Mouse (Mus musculus) MEL (cell line): ENCODE measurements around the gene Xpnpep3. TPM values are rescaled to one million over a fixed set of nuclear protein-coding genes. Genes with fewer than 3 reads are reported as not detected.

Experiments used
- DNase-seq: peaks from one replicate; pipeline ENCODE4 v3.0.0; 2011; ENCODE audit warnings: low read depth, low spot score
- H3K27ac ChIP-seq: 2 replicates; pipeline ENCODE4 v1.5.1; 2012; ENCODE audit warnings: low read depth, mild to moderate bottlenecking, control low read depth, low read length, moderate library complexity; ENCODE audit not compliant: control insufficient read depth
- H3K27me3 ChIP-seq, 2 experiments: fragments of 150-350 bp in 1 of 2; sonication (generic) in 1 of 2; 2 replicates each; pipeline ENCODE4 v1.6.1; 2012; ENCODE audit warnings: low read length in 2 of 2, mild to moderate bottlenecking in 2 of 2, improper control_type of control experiment in 1 of 2, moderate library complexity in 1 of 2; ENCODE audit not compliant: insufficient read depth in 2 of 2, control insufficient read depth in 1 of 2
- H3K36me3 ChIP-seq, 2 experiments: 2 replicates each; pipeline ENCODE4 v1.6.1; 2012 to 2014; ENCODE audit warnings: low read length in 2 of 2, improper control_type of control experiment in 1 of 2, inconsistent platforms in 1 of 2, mild to moderate bottlenecking in 1 of 2; ENCODE audit not compliant: insufficient read depth in 2 of 2, control insufficient read depth in 1 of 2
- H3K4me1 ChIP-seq, 2 experiments: fragments of 150-350 bp in 1 of 2; sonication (generic) in 1 of 2; 2 replicates each; pipeline ENCODE4 v1.6.1; 2012; ENCODE audit warnings: low read length in 2 of 2, improper control_type of control experiment in 1 of 2, mild to moderate bottlenecking in 1 of 2; ENCODE audit not compliant: insufficient read depth in 2 of 2, control insufficient read depth in 1 of 2
- H3K4me3 ChIP-seq, 2 experiments: fragments of 150-350 bp in 1 of 2; sonication (generic) in 1 of 2; 2 replicates each; pipeline ENCODE4 v1.5.1; 2012; ENCODE audit warnings: low read depth in 2 of 2, low read length in 2 of 2, mild to moderate bottlenecking in 2 of 2, moderate library complexity in 2 of 2, control low read depth in 1 of 2, improper control_type of control experiment in 1 of 2; ENCODE audit not compliant: control insufficient read depth in 1 of 2, insufficient read depth in 1 of 2
- H3K79me2 ChIP-seq: 2 replicates; pipeline ENCODE4 v1.6.1; 2012; ENCODE audit warnings: mild to moderate bottlenecking, low read length, moderate library complexity; ENCODE audit not compliant: control insufficient read depth, poor library complexity, insufficient read depth
- H3K9ac ChIP-seq: 2 replicates; pipeline ENCODE4 v1.6.1; 2012; ENCODE audit warnings: low read depth, mild to moderate bottlenecking, control low read depth, low read length, moderate library complexity; ENCODE audit not compliant: control insufficient read depth, poor library complexity, severe bottlenecking
- H3K9me3 ChIP-seq: fragments of 150-350 bp; sonication (generic); replicated peaks from 2 replicates; pipeline ENCODE4 v1.6.1; 2012; ENCODE audit warnings: mild to moderate bottlenecking, low read length, improper control_type of control experiment, moderate library complexity; ENCODE audit not compliant: insufficient read depth
- BHLHE40 ChIP-seq: IDR thresholded peaks from 2 replicates; pipeline ENCODE4 v1.6.1; 2012; ENCODE audit warnings: low read depth, mild to moderate bottlenecking, inconsistent platforms, low read length, improper control_type of control experiment, borderline replicate concordance
- CHD1 ChIP-seq: IDR thresholded peaks from 2 replicates; pipeline ENCODE4 v1.6.1; 2012; ENCODE audit warnings: low read depth, mild to moderate bottlenecking, inconsistent platforms, low read length, improper control_type of control experiment
- CTCF ChIP-seq, 3 experiments: IDR thresholded peaks in 2 of 3; conservative IDR thresholded peaks in 1 of 3; 2 replicates each; pipeline ENCODE4 v1.5.1; 2011 to 2012; ENCODE audit warnings: low read length in 3 of 3, low read depth in 2 of 3, mild to moderate bottlenecking in 2 of 3, improper control_type of control experiment in 1 of 3, inconsistent platforms in 1 of 3, mixed read lengths in 1 of 3, moderate library complexity in 1 of 3; ENCODE audit not compliant: control insufficient read depth in 1 of 3, insufficient read depth in 1 of 3, poor library complexity in 1 of 3, severe bottlenecking in 1 of 3
- E2F4 ChIP-seq: IDR thresholded peaks from 2 replicates; pipeline ENCODE4 v1.6.1; 2011; ENCODE audit warnings: low read depth, low read length, improper control_type of control experiment, borderline replicate concordance
- ELF1 ChIP-seq: IDR thresholded peaks from 2 replicates; pipeline ENCODE4 v1.6.1; 2014; ENCODE audit warnings: low read depth, mild to moderate bottlenecking, inconsistent platforms, low read length, improper control_type of control experiment, moderate library complexity
- EP300 ChIP-seq, 2 experiments: IDR thresholded peaks; 2 replicates each; pipeline ENCODE4 v1.6.1; 2011; ENCODE audit warnings: improper control_type of control experiment in 2 of 2, low read length in 2 of 2, low read depth in 1 of 2, mild to moderate bottlenecking in 1 of 2
- GATA1 ChIP-seq: IDR thresholded peaks from 2 replicates; pipeline ENCODE4 v1.6.1; 2011; ENCODE audit warnings: low read depth, low read length, improper control_type of control experiment
- HCFC1 ChIP-seq: IDR thresholded peaks from 2 replicates; pipeline ENCODE4 v1.6.1; 2012; ENCODE audit warnings: low read depth, mild to moderate bottlenecking, inconsistent platforms, low read length, improper control_type of control experiment, moderate library complexity
- KAT2A ChIP-seq: conservative IDR thresholded peaks from 2 replicates; pipeline ENCODE4 v1.6.1; 2012; ENCODE audit warnings: low read depth, low read length, improper control_type of control experiment, inconsistent platforms
- MAFK ChIP-seq: IDR thresholded peaks from 2 replicates; pipeline ENCODE4 v1.6.1; 2011; ENCODE audit warnings: low read depth, mild to moderate bottlenecking, low read length, improper control_type of control experiment, borderline replicate concordance
- MAX ChIP-seq: IDR thresholded peaks from 2 replicates; pipeline ENCODE4 v1.6.1; 2011; ENCODE audit warnings: low read length, improper control_type of control experiment
- MEF2A ChIP-seq: IDR thresholded peaks from 2 replicates; pipeline ENCODE4 v1.6.1; 2014; ENCODE audit warnings: low read depth, mild to moderate bottlenecking, inconsistent platforms, low read length, improper control_type of control experiment; ENCODE audit not compliant: poor library complexity, insufficient replicate concordance, severe bottlenecking; ENCODE audit errors: extremely low read depth
- MXI1 ChIP-seq: IDR thresholded peaks from 2 replicates; pipeline ENCODE4 v1.6.1; 2011; ENCODE audit warnings: mild to moderate bottlenecking, low read depth, low read length, improper control_type of control experiment
- NRF1 ChIP-seq: IDR thresholded peaks from 2 replicates; pipeline ENCODE4 v1.6.1; 2014; ENCODE audit warnings: low read depth, mild to moderate bottlenecking, inconsistent platforms, low read length, improper control_type of control experiment, moderate library complexity; ENCODE audit not compliant: poor library complexity, insufficient read depth, severe bottlenecking
- POLR2A ChIP-seq, 2 experiments: IDR thresholded peaks; 2 replicates each; pipeline ENCODE4 v1.6.1; 2011 to 2012; ENCODE audit warnings: low read length in 2 of 2, mild to moderate bottlenecking in 2 of 2, control low read depth in 1 of 2, improper control_type of control experiment in 1 of 2, low read depth in 1 of 2, moderate library complexity in 1 of 2; ENCODE audit not compliant: control insufficient read depth in 1 of 2, insufficient read depth in 1 of 2, poor library complexity in 1 of 2
- POLR2AphosphoS2 ChIP-seq: IDR thresholded peaks from 2 replicates; pipeline ENCODE4 v1.6.1; 2011; ENCODE audit warnings: low read length, improper control_type of control experiment
- RAD21 ChIP-seq: IDR thresholded peaks from 2 replicates; pipeline ENCODE4 v1.6.1; 2011; ENCODE audit warnings: mild to moderate bottlenecking, low read depth, low read length, improper control_type of control experiment
- SIN3A ChIP-seq: IDR thresholded peaks from 2 replicates; pipeline ENCODE4 v1.6.1; 2012; ENCODE audit warnings: low read length, improper control_type of control experiment, inconsistent platforms
- SMC3 ChIP-seq: IDR thresholded peaks from 2 replicates; pipeline ENCODE4 v1.6.1; 2011; ENCODE audit warnings: low read depth, low read length, improper control_type of control experiment
- TAL1 ChIP-seq: IDR thresholded peaks from 2 replicates; pipeline ENCODE4 v1.6.1; 2012; ENCODE audit warnings: mild to moderate bottlenecking, inconsistent platforms, low read length, moderate library complexity, mixed read lengths
- TBP ChIP-seq: IDR thresholded peaks from 2 replicates; pipeline ENCODE4 v1.8.0; 2011; ENCODE audit warnings: low read depth, low read length, improper control_type of control experiment
- TCF12 ChIP-seq: IDR thresholded peaks from 2 replicates; pipeline ENCODE4 v1.6.1; 2014; ENCODE audit warnings: low read depth, mild to moderate bottlenecking, inconsistent platforms, low read length, improper control_type of control experiment, moderate library complexity
- USF1 ChIP-seq: IDR thresholded peaks from 2 replicates; pipeline ENCODE4 v1.6.1; 2014; ENCODE audit warnings: low read depth, mild to moderate bottlenecking, inconsistent platforms, low read length, improper control_type of control experiment, moderate library complexity
- USF2 ChIP-seq, 2 experiments: IDR thresholded peaks; 2 replicates each; pipeline ENCODE4 v1.6.1; 2011 to 2012; ENCODE audit warnings: improper control_type of control experiment in 2 of 2, low read length in 2 of 2, borderline replicate concordance in 1 of 2, inconsistent platforms in 1 of 2, low read depth in 1 of 2, mild to moderate bottlenecking in 1 of 2; ENCODE audit not compliant: insufficient read depth in 1 of 2
- polyA plus RNA-seq, 2 experiments: library from polyadenylated mRNA; stranded (reverse) in 1 of 2; unstranded in 1 of 2; fragments of >175 nt in 1 of 2; fragments of >200 nt in 1 of 2; gene quantifications; 2 replicates each; pipeline versions ENCODE4 v1.2.1 to v1.2.4; 2012; ENCODE audit warnings: low replicate concordance in 2 of 2, low read depth in 1 of 2; ENCODE audit not compliant: insufficient read length in 2 of 2, insufficient read depth in 1 of 2, missing spikeins in 1 of 2
- total RNA-seq: library from RNA; depleted of rRNA; stranded (reverse); fragments of 300-350 nt; gene quantifications from 2 replicates; pipeline ENCODE4 v1.2.3, GENCODE M21; 2012

Xpnpep3 gene
- total and polyA plus RNA-seq, 3 experiments = 10.2 to 88.4 (median 13.1) TPM

- H3K36me3 ChIP-seq = peaks cover 2 to 22% of the 10 kb centered on the region in 2 experiments; a peak in 3 of 4 replicates
- no peak for TF ChIP-seq HCFC1
- no peak for TF ChIP-seq POLR2AphosphoS2
- no peak for TF ChIP-seq MEF2A
- no peak for TF ChIP-seq ELF1
- TF ChIP-seq POLR2A (IDR thresholded peaks at IDR 0.05; ENCODE audit: control insufficient read depth in 1 of 2, insufficient read depth in 1 of 2, low read depth in 1 of 2, low read length in 2 of 2, poor library complexity in 1 of 2) = no peak
- no peak for TF ChIP-seq MXI1
- no peak for TF ChIP-seq GATA1
- no peak for TF ChIP-seq CTCF (IDR thresholded peaks at IDR 0.05 in 2 of 3, conservative IDR thresholded peaks at IDR 0.05 in 1 of 3; ENCODE audit: control insufficient read depth in 1 of 3, insufficient read depth in 1 of 3, low read depth in 2 of 3, low read length in 3 of 3, poor library complexity in 1 of 3, severe bottlenecking in 1 of 3)
- TF ChIP-seq USF1 = no peak
- TF ChIP-seq SMC3 = no peak
- no peak for TF ChIP-seq TAL1
- no peak for TF ChIP-seq MAX
- TF ChIP-seq MAFK = no peak
- no peak for TF ChIP-seq KAT2A
- TF ChIP-seq TBP = no peak
- TF ChIP-seq SIN3A = no peak
- TF ChIP-seq NRF1 = no peak
- no peak for TF ChIP-seq BHLHE40
- TF ChIP-seq USF2 (IDR thresholded peaks at IDR 0.05; ENCODE audit: borderline replicate concordance in 1 of 2, insufficient read depth in 1 of 2, low read depth in 1 of 2, low read length in 2 of 2) = no peak
- no peak for TF ChIP-seq CHD1
- TF ChIP-seq, all 39 proteins: peak for 0
- no peak for DNase-seq
- H3K4me1 ChIP-seq = peaks cover 5 to 8% of the 10 kb centered on the region in 2 experiments
- H3K79me2 ChIP-seq = peaks cover 8% of the 10 kb centered on the region
- H3K27me3 ChIP-seq = no peaks in the 10 kb centered on the region
- H3K27ac ChIP-seq = no peak overlapping the region
- no peak overlapping the region; a peak in 1 of 4 replicates for H3K4me3 ChIP-seq
- no peak overlapping the region for H3K9ac ChIP-seq
- no peaks in the 10 kb centered on the region for H3K9me3 ChIP-seq
Measured at GRCm38 (mm10) chr15:81358943-81359342, 41.0 kb upstream of the Xpnpep3 start.

- Histone ChIP-seq H3K79me2 (peaks cover 8% of the 10 kb centered on the region), H3K9ac (no peak overlapping the region), H3K4me1 (peaks cover 5 to 8% of the 10 kb centered on the region in 2 experiments), H3K27ac (no peak overlapping the region), H3K27me3 (no peaks in the 10 kb centered on the region), H3K9me3 (no peaks in the 10 kb centered on the region), H3K36me3 (peaks cover 4 to 22% of the 10 kb centered on the region in 2 experiments; a peak in 3 of 4 replicates), H3K4me3 (peak overlapping the region in 1 of 2 experiments; percentile 6; a peak in 2 of 4 replicates)
- no peak for DNase-seq
- TF ChIP-seq TCF12 (no peak), GATA1 (no peak), MAX (no peak), E2F4 (no peak), EP300 (IDR thresholded peaks at IDR 0.05; ENCODE audit: low read depth in 1 of 2, low read length in 2 of 2) (no peak), RAD21 (no peak)
Measured at GRCm38 (mm10) chr15:81359421-81359820, 40.5 kb upstream of the Xpnpep3 start.
